Mouse (Mus musculus) lung, postnatal 4 days (tissue): ENCODE data around the gene Pabpc4l.
"Not testable (repeated sequence)": the region's sequence is repeated elsewhere in the genome, so short reads cannot be mapped to it uniquely, and the experiment has no call there.

ENCODE experiments used
- DNase-seq, 2 experiments: peaks; one replicate each; pipeline ENCODE4 v3.0.0; 2021

Gene Pabpc4l

DNA sequence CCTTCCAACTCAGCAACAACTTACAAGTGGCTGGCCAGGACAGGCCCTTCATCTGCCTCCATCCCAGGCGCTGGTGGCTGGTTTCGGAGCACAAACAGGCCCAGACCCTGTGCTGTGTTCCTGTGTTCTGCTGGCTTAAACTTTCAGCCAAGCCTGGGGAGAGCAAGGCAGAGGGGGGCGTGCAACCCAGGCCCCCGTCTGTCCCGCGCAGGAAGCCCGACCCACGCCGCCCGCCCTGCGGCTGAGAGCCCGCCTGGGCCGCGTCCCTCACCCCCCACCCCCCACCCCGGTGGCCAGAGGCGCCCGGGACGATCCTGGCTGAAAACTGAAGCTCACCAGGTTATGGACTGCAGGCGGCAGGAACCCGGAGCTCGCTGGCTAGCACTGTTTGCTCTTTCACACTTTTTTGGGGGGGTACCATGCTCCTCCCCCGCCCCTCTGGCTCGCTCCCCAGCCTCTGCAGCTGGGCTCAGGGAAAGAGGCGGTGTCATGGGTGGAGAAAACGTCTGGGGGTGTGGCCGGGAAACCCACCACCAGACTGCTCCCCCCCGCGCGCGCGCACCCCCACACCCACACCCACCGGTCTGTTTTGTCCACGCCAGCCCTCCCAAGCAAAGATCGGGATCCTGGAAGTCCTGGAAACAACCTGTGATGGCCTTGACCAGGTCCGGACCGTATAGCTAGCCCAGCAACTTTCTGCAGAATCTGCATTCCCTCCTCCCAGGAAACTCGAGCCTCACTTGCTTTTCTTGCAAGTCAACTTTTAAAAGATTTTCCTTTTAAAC lies at the start of gene Pabpc4l:
Pabpc4l (minus strand) TSS at position 739 of the 785 bp plus-strand sequence.
- DNase-seq, result peak; percentile 56 to 73

DNA sequence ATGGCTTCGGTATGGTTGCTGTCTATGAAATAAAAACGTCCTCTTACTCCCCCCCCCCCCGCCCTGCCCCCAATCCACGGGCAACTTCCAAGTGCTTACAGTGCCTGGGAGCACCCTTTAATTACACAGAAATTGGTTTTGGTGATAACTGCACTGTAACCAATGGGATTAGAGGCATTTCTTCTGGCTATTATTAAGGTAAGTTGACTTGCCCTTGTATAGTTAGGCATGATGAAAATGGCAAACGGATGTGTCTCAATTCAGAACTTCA lies 42.9 kb upstream of the Pabpc4l start:
- DNase-seq, result no peak

DNA sequence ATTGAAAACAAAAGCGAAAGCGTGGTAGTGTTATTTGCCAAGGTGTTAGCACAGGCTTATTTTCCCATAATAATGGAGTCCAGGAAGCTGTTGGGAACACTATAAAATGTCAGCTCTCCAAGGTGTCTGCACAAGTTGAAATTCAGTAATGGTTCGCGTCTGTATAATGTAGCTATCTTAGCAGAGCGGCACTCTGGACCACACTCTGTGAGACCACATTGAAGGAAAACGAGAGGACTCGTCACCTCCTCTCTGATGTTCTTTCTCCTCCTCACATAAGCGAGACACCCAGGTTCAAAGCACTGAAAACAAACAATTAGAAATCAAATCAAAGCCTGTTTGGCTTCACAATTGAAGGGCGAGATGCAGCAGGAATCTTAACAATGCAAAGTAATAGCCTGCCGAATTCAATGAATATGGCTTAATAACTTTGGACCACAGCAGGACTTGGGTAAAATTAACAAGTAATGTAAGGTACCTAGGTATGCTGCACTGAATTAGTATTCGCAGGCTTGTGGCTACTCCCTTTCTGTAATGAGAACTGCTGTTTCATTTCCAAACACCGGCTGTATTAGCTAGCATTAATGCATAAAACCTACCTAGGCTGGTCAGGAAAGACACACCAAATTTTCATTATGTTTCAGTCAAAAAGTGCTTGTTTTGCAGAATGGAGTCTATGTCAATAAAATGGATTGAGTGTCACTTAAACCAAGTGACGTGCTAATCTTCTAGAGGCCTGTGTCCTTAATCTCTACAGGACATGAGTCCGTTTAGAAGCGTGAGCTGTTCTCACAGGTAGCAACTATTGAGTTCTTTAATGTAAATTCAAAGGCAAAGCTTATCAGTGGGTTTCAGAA lies 42.3 kb upstream of the Pabpc4l start:
- no peak for DNase-seq

DNA sequence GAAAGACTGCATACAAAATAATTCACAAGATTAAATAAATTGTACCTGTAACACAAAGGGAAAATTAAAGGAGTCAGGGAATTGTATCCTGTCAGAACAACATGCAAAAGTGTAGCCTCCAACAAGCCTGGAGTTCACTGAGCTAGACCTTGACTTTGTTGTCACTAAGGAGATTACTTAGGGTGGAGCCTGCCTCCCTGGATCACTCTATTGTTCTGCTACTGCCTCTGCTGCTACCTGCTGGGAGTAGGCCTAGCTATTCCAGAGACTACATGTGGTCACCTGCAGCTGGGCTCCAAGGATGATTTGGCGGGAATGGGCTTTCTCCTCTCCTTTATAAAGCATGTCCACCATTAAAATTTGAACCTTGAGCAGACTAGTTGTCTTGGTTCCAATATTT lies 38.1 kb upstream of the Pabpc4l start:
- not testable (repeated sequence) for DNase-seq

GRCm38 (mm10) chr3:46448266-46448532 lies 180 bp upstream of the Pabpc4l start:
- DNase-seq, result no peak

GRCm38 (mm10) chr3:46431416-46431815 lies 16.6 kb downstream of the Pabpc4l start:
- no peak for DNase-seq
